Mouse (Mus musculus) NIH3T3 (cell line): ENCODE data around the gene Svip.

ENCODE experiments used
- DNase-seq: peaks from one replicate; pipeline ENCODE4 v3.0.0-alpha.2; 2012; ENCODE audit warnings: low read depth

Gene Svip

DNA sequence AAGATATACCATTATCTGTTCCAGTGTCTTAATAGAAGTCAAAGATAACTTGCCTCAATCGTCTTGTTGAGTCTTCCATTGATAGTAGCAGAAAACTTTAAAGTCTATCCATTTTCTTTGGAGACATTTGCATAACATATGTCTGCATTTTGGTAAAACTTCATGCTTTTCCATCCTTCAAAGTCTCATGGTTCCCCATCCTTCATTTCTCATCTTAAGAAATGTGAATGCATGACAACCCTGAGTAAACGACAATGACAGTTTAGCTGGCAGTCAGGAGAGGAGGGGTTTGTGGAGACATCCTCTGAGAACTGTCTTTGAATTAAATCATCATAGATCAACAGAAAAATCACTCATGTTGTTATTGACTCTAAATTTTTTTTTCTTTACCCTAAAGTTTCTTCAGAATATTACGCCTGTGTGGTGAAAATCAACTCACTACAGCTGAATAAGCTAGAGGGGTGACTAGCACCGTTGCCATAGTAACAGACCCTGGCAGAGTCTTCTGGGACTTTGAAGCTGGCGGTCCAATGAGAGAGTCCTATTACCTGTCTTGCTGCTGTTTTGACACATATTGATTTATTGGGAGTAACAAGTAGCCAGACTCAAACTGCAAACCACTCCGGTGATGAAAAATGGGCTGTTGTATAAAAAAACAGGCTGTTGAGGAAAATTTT, 45.0 kb downstream of the Svip start:
- DNase-seq = no peak

DNA sequence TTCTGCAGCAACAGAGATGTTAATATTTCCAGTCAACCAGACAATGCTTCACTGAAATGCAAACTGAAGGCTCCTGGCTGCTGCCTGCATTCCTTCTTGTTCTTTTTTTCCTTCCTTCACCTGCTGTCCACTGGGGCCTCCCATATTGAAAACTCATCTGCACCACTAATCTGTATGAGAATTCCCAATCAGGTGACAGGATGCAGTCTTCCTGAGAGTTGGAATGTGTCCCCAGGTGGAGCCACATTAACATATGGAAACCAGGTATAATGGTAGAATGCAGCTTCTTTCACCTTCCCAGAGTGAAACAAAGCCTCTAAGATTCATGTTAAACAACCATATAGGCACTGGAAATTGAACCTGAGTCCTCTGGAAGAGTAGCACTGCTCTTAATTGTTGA, 48.1 kb downstream of the Svip start:
- DNase-seq = no peak

DNA sequence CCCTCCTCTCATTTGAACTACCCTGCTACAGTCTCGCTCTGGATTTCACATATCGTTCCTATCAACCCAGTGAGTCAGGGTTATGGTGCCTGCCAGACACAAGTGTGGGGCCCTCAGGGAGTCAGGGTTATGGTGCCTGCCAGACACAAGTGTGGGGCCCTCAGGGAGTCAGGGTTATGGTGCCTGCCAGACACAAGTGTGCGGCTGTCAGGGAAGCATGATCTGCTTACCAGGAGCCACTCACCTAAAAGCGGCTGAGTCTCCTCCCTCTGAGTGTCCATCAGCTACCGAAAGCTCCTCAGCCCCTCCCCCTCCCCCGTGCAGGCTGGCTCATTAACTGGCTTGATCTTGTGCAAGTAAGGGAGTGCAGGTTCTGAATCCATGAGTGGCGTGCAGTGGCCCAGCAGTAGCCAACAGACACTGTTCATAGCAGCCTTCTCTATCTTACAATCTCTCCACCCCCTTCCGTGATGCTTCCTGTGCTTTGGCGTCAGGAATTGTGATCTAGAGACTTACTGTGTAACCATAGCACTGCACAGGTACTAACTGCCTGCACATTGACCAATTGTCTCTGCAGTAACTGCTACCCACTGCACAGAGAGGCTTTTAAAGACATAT, 50.3 kb downstream of the Svip start:
- DNase-seq = peak; percentile 55
